Mouse (Mus musculus) forebrain, embryonic 12.5 days (tissue): ENCODE measurements around the gene Adh7. TPM values are rescaled to one million over a fixed set of nuclear protein-coding genes. Genes with fewer than 3 reads are reported as not detected.

Source experiments
- ATAC-seq: fragments of 200-750 bp; cut with Nextera tagmentation; 2 replicates; pipeline ENCODE4 v1.8.0; 2017; ENCODE audit warnings: moderate TSS enrichment; ENCODE audit not compliant: low FRiP score
- H3K27ac ChIP-seq: fragments of 300-500 bp; sonication (generic); 2 replicates; pipeline ENCODE4 v1.5.1; 2016; ENCODE audit warnings: mild to moderate bottlenecking
- H3K27me3 ChIP-seq: fragments of 300-500 bp; sonication (generic); 2 replicates; pipeline ENCODE4 v1.6.1; 2016; ENCODE audit warnings: mild to moderate bottlenecking
- H3K36me3 ChIP-seq: fragments of 300-500 bp; sonication (generic); replicated peaks from 2 replicates; pipeline ENCODE4 v1.6.1; 2016; ENCODE audit warnings: mild to moderate bottlenecking
- H3K4me1 ChIP-seq: fragments of 300-500 bp; sonication (generic); 2 replicates; pipeline ENCODE4 v1.6.1; 2016
- H3K4me2 ChIP-seq: fragments of 300-500 bp; sonication (generic); 2 replicates; pipeline ENCODE4 v1.6.1; 2016; ENCODE audit warnings: mild to moderate bottlenecking, moderate library complexity
- H3K4me3 ChIP-seq: fragments of 300-500 bp; sonication (generic); replicated peaks from 2 replicates; pipeline ENCODE4 v1.5.1; 2016; ENCODE audit warnings: mild to moderate bottlenecking
- H3K9ac ChIP-seq: fragments of 300-500 bp; sonication (generic); 2 replicates; pipeline ENCODE4 v1.6.1; 2016; ENCODE audit warnings: mild to moderate bottlenecking
- H3K9me3 ChIP-seq: fragments of 300-500 bp; sonication (generic); 2 replicates; pipeline ENCODE4 v1.6.1; 2016
- WGBS: fragments of 180-500 bp; shearing (Covaris S2); methylation state at CpG from one replicate; pipeline ENCODE4 v1.1.7; 2016; 5-methylcytosine and 5-hydroxymethylcytosine counted together
- polyA plus RNA-seq: library from polyadenylated mRNA; unstranded; fragments of >200 nt; fragmentation: Nextera tagmentation; extraction: Ambion mirVana; gene quantifications from 2 replicates; pipeline ENCODE4 v1.2.1, GENCODE M21; 2016

Adh7 gene
- polyA plus RNA-seq, 1 experiment from 2014 or later, result not detected

DNA sequence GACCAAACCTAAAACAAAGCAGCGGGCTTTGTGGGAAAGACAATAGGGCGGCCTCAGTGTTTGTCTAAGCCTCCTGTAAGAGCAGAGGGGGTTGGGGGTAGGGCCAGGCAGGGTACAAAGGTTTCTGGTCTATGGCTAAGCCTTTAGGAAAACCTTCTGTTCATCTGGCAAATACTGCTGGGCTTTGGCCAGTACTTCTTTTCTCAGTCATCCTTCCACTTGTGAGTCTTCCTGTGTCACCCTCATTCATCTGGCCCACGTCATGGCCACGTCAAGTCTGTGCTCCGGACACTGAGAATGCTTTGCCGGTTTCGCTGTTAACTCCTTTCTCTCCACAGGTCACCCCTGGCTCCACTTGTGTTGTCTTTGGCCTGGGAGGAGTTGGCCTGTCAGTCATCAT, 8.3 kb downstream of the Adh7 start:
- WGBS, result 48% methylated on average over 7 of the region's 7 CpGs

DNA sequence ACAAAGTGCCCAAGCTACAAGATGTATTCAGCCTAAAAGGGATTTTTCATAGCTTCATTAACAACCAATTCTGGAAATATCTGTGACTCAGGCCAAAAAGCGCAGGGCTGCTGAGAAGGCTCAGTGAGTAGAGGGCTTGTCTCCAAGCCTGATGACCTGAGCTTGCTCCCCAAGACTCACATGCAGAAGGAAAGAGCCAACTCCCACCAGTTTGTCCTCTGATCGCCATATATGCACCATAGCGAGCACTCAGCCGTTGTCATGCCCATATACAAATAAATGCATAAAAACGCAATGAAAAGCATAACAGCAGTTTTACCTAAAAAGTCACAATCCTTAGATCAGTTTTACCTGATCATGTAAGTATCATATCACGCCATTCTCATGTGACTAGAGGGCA, 8.9 kb downstream of the Adh7 start:
- no peaks in the 10 kb centered on the region for H3K9me3 ChIP-seq
- H3K4me1 ChIP-seq, result peaks cover 5% of the 10 kb centered on the region; the same call in 1 of the 2 replicates
- H3K27me3 ChIP-seq, result no peaks in the 10 kb centered on the region
- H3K27ac ChIP-seq, result no peak overlapping the region
- no peaks in the 10 kb centered on the region for H3K36me3 ChIP-seq
- 96% methylated on average over 6 of the region's 6 CpGs for WGBS
- ATAC-seq, result no peak
- H3K9ac ChIP-seq, result no peak overlapping the region
- no peak overlapping the region for H3K4me2 ChIP-seq
- H3K4me3 ChIP-seq, result no peak overlapping the region

More for the DNA sequence above, 8.3 kb downstream of the Adh7 start:
- H3K36me3 ChIP-seq, result no peaks in the 10 kb centered on the region
- no peaks in the 10 kb centered on the region for H3K27me3 ChIP-seq
- no peak overlapping the region for H3K4me2 ChIP-seq
- no peak overlapping the region for H3K27ac ChIP-seq
- peaks cover 5% of the 10 kb centered on the region; the same call in 1 of the 2 replicates for H3K4me1 ChIP-seq
- no peak overlapping the region for H3K9ac ChIP-seq
- H3K4me3 ChIP-seq, result no peak overlapping the region
- no peak for ATAC-seq
- H3K9me3 ChIP-seq, result no peaks in the 10 kb centered on the region

DNA sequence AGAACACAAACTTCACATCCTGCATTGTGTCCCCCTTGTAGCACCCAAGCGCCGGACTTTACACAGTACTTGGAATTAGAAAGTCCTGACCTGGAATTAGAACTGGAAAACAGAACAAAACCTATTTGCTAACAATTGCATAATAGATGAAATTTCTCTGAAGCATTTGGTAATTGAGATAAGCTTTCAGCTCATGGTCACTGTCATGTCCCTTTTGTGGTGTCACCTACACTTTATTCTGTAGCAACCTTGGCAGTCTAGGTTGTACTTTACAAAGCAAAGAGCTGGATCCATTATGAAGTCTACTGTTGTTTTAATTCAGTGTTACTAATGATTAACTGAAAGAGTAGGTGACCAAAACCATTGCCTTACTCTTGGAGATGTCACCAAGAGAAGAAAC, 9.5 kb downstream of the Adh7 start:
- H3K9ac ChIP-seq, result no peak overlapping the region
- no peaks in the 10 kb centered on the region for H3K27me3 ChIP-seq
- 91% methylated on average over 2 of the region's 2 CpGs for WGBS
- no peak for ATAC-seq
- peaks cover 5% of the 10 kb centered on the region; the same call in 1 of the 2 replicates for H3K4me1 ChIP-seq
- H3K36me3 ChIP-seq, result no peaks in the 10 kb centered on the region
- H3K9me3 ChIP-seq, result no peaks in the 10 kb centered on the region
- no peak overlapping the region for H3K4me2 ChIP-seq
- no peak overlapping the region for H3K4me3 ChIP-seq
- H3K27ac ChIP-seq, result no peak overlapping the region

DNA sequence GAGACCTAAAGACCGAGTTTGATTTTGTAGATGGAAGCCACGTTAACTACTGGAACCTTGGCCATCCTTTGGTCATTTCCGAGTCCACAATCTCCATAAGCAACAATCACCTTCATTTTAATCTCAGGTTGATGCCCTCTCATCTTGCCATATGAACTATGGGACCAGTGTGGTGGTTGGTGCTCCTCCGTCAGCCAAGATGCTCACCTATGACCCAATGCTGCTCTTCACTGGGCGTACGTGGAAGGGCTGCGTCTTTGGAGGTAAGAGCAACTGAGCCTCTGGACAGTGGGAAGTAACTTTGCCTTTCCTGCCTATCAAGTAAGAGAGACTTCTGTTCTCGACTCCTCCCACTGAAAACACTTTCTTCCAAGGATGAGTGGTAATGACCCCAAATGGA, 10.2 kb downstream of the Adh7 start:
- ATAC-seq, result no peak
- 95% methylated on average over 8 of the region's 8 CpGs for WGBS
- no peak overlapping the region for H3K4me3 ChIP-seq

DNA sequence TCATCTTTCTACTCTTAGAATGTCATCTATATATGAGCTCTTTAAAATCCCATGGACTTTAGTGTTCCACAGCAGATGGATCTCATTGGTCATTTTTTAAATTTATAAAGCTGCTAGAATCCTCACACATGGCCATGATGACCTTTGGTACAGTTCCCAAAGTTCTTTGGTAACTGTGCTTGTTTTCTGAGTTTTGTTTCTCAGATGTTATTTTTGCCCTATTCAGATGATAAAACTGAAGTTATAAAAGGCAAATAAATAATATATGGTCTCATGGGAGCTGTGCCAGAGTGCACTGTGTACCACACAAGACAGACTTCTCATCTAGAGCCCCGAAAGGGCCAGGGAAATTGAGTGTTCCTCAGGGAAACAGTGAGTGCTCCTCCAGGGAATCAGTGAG, 11.9 kb downstream of the Adh7 start:
- Histone ChIP-seq H3K4me2 (no peak overlapping the region), H3K27ac (no peak overlapping the region), H3K36me3 (no peaks in the 10 kb centered on the region), H3K4me1 (peaks cover 5% of the 10 kb centered on the region; the same call in 1 of the 2 replicates), H3K9me3 (no peaks in the 10 kb centered on the region), H3K27me3 (no peaks in the 10 kb centered on the region), H3K4me3 (no peak overlapping the region), H3K9ac (no peak overlapping the region)
- no peak for ATAC-seq
- WGBS, result 86% methylated on average over 1 of the region's 1 CpGs

More for the DNA sequence above, 10.2 kb downstream of the Adh7 start:
- Histone ChIP-seq H3K36me3 (no peaks in the 10 kb centered on the region), H3K9me3 (no peaks in the 10 kb centered on the region), H3K9ac (no peak overlapping the region), H3K4me2 (no peak overlapping the region), H3K27ac (no peak overlapping the region), H3K4me1 (peaks cover 5% of the 10 kb centered on the region; the same call in 1 of the 2 replicates), H3K27me3 (no peaks in the 10 kb centered on the region)

DNA sequence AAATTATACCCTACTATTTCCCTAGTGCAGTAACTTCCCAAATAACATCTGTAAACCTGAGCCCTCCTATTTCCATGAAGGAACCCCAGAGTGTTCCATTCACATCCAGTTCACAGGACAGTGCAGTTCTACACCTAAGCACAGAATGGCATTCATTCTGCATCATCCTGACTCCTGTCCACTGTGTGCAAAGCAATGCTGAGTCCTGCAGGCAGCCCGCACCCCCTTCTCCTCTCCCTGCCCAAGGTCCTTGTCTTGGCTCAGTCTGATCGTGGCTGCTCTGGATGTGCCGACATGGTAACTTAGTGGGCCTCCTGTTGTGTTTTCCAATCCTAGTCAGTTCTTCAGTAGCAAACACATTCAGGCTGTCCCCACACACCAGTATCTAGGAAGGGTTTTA, 12.7 kb downstream of the Adh7 start:
- no peak overlapping the region for H3K4me3 ChIP-seq
- H3K36me3 ChIP-seq, result no peaks in the 10 kb centered on the region
- H3K4me1 ChIP-seq, result peaks cover 5% of the 10 kb centered on the region; the same call in 1 of the 2 replicates
- H3K27me3 ChIP-seq, result no peaks in the 10 kb centered on the region
- WGBS, result 88% methylated on average over 3 of the region's 3 CpGs
- no peaks in the 10 kb centered on the region for H3K9me3 ChIP-seq
- H3K9ac ChIP-seq, result no peak overlapping the region
- no peak overlapping the region for H3K4me2 ChIP-seq
- no peak for ATAC-seq
- H3K27ac ChIP-seq, result no peak overlapping the region

DNA sequence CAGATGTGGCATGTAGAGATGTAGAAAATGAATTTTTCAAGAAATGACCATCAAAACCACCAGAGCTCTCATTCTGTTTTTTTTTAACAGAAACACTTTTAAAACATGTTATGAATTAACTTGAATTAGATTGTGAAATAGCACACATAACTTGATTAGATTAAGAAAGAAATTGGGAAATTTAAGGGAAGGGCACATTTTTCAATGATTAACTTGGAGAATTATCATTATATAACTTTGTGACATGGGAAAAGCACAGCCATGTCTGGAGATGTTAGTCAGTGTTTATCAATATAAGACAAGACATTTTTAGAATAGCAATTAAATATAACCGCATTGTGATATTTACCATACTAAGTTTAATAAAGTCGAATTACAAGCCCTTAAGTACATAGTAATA, 14.0 kb downstream of the Adh7 start:
- Histone ChIP-seq H3K4me3 (no peak overlapping the region), H3K4me1 (no peaks in the 10 kb centered on the region), H3K27ac (no peak overlapping the region), H3K27me3 (no peaks in the 10 kb centered on the region), H3K9me3 (no peaks in the 10 kb centered on the region), H3K9ac (no peak overlapping the region), H3K36me3 (no peaks in the 10 kb centered on the region), H3K4me2 (no peak overlapping the region)
- WGBS, result 89% methylated on average over 2 of the region's 2 CpGs
- ATAC-seq, result no peak

DNA sequence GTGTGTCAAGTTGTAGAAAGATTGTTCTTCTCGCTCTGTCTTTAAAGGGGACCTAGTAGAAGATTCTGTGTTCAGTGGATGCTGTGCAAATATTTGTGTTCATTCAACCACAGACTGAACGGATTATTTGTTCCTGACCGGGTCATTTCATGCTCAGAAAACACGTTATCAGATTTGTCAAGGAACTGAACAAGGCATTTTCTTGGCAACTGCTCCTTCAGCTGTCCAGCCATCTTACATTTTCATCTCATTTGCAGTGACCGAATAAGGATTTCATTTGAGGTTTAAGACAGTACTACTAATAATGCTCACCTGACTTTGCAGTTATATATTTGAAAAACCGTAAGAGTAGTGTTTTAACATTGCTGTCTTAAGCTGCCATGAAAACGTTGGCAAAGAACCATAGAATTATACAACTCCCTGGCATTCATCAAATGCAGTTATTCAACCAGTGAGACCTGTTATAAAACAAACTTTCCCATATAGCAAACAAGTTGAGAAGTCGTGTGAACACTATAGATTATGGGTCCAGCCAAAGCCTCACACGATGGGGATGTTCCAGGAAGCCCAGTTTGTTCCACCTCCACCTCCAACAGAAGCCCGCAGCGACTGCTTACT, 19.1 kb downstream of the Adh7 start:
- H3K36me3 ChIP-seq, result no peaks in the 10 kb centered on the region
- no peaks in the 10 kb centered on the region for H3K9me3 ChIP-seq
- H3K27ac ChIP-seq, result no peak overlapping the region
- no peak for ATAC-seq
- no peak overlapping the region for H3K4me2 ChIP-seq
- H3K4me1 ChIP-seq, result no peaks in the 10 kb centered on the region
- WGBS, result 76% methylated on average over 11 of the region's 11 CpGs
- H3K27me3 ChIP-seq, result no peaks in the 10 kb centered on the region
- no peak overlapping the region for H3K4me3 ChIP-seq
- H3K9ac ChIP-seq, result no peak overlapping the region

DNA sequence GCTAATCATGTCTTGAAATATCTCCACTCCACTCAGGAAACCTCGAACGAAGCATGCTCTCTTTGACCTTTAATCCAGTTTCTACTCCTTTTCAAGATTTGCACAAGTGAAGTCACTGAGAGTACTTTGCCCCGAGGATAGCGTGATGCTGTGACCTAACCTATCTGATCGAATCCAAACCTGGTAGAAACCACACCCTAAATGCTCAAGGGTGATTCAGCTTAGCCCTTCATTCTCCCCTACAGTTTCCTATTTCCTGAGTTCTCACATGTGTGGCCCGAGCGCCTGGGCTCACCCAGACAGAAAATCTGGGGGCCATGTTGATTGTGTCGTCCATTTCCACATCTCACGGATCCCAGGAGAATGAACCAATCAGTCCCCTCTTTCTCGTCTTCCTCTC, 20.5 kb downstream of the Adh7 start:
- H3K27me3 ChIP-seq, result no peaks in the 10 kb centered on the region
- 90% methylated on average over 10 of the region's 10 CpGs for WGBS
- H3K4me3 ChIP-seq, result no peak overlapping the region
- H3K4me2 ChIP-seq, result no peak overlapping the region
- ATAC-seq, result no peak
- 0 out of 2 replicates have a peak, but pooled peaks cover 2% of the 10 kb centered on the region for H3K4me1 ChIP-seq
- H3K9ac ChIP-seq, result no peak overlapping the region
- no peaks in the 10 kb centered on the region for H3K36me3 ChIP-seq
- no peak overlapping the region for H3K27ac ChIP-seq
- no peaks in the 10 kb centered on the region for H3K9me3 ChIP-seq

DNA sequence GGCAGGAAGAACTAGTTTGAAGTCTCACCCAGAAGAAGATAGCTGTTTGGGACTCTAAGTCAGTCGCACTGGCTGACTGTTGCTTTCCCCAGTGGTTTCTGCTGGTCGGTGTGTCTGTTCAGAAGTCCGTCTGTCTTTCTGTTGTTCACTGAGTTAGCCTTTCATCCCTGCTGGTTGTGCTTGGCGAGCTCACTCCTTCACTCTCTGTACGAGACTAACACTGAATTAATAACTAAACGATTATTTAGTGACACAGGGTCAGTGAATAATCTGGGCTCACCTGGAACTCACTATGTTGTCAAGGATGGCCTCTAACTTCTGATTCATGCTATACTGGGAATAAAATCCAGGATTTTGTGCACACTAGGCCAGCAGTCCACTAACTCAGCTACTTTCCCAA, 21.9 kb downstream of the Adh7 start:
- WGBS, result 87% methylated on average over 6 of the region's 6 CpGs
- ATAC-seq, result no peak

DNA sequence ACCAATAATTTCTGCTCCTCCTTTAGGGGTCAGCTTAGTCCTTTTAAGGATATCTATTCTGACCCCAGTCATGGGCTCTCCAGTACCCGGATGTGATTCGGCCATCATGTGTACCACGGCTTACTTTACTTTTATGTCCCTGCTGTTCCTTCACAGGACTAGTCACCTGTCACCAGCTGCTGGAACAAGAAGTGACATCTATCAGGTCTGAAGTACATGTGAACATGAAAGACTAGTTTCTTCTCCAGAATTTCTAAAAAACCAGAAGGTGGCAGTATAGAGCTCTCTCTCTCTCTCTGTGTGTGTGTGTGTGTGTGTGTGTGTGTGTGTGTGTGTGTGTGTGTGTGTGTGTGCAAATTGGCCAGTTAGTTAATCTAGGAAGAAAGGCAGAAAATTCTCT, 22.9 kb downstream of the Adh7 start:
- Histone ChIP-seq H3K4me1 (0 out of 2 replicates have a peak, but pooled peaks cover 2% of the 10 kb centered on the region), H3K27me3 (no peaks in the 10 kb centered on the region), H3K4me2 (no peak overlapping the region), H3K36me3 (no peaks in the 10 kb centered on the region), H3K27ac (no peak overlapping the region), H3K9ac (no peak overlapping the region), H3K9me3 (no peaks in the 10 kb centered on the region), H3K4me3 (no peak overlapping the region)
- 90% methylated on average over 3 of the region's 3 CpGs for WGBS
- ATAC-seq, result no peak

More for the DNA sequence above, 21.9 kb downstream of the Adh7 start:
- no peaks in the 10 kb centered on the region for H3K36me3 ChIP-seq
- no peaks in the 10 kb centered on the region for H3K27me3 ChIP-seq
- H3K9ac ChIP-seq, result no peak overlapping the region
- no peak overlapping the region for H3K4me2 ChIP-seq
- H3K4me1 ChIP-seq, result 0 out of 2 replicates have a peak, but pooled peaks cover 2% of the 10 kb centered on the region
- no peaks in the 10 kb centered on the region for H3K9me3 ChIP-seq
- H3K4me3 ChIP-seq, result no peak overlapping the region
- H3K27ac ChIP-seq, result no peak overlapping the region

DNA sequence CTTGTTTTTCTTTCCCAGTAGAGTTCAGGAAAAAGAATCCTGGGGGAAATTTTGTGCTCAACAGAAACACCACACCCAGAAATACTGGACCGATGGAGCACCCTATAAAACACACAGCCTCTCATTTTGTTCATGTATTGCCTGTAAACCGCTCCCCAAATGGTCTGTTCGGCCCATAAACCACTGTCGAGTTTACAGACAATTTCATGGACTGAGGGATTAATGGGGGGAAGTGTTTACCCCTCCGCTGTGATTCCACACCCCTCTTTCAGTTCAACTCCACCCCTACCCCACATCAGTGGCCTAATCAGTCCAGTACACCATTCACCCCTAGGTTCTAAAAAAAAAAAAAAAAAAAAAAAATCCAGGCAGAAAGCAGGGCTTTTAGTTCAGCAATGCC, 23.4 kb downstream of the Adh7 start:
- Histone ChIP-seq H3K4me1 (0 out of 2 replicates have a peak, but pooled peaks cover 2% of the 10 kb centered on the region), H3K9ac (no peak overlapping the region), H3K9me3 (no peaks in the 10 kb centered on the region), H3K36me3 (no peaks in the 10 kb centered on the region), H3K4me3 (no peak overlapping the region), H3K27ac (no peak overlapping the region), H3K27me3 (no peaks in the 10 kb centered on the region), H3K4me2 (no peak overlapping the region)
- 80% methylated on average over 5 of the region's 5 CpGs for whole genome bisulfite sequencing
- ATAC-seq, result no peak

DNA sequence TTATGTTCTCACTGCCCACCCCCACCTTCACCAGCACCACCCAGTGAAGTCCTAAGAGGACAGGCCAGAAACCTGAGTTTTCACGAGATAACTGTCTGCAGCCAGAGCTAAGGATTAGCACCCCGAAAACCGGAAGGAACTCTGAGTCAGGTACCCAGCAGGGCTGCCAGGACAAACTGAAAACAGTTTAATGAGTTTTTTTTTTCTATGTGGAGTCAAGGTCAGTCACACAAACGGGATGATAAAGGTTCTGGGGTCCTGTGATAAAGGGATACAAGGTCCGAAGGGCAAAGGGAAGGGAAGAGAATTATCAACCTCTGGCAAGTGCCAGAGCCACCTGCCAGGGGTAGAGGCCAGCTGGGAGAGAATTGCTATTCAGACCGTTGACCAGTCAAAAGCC, 23.8 kb downstream of the Adh7 start:
- Histone ChIP-seq H3K27ac (no peak overlapping the region), H3K4me2 (no peak overlapping the region), H3K4me3 (no peak overlapping the region), H3K36me3 (no peaks in the 10 kb centered on the region), H3K9me3 (no peaks in the 10 kb centered on the region), H3K4me1 (0 out of 2 replicates have a peak, but pooled peaks cover 2% of the 10 kb centered on the region), H3K9ac (no peak overlapping the region), H3K27me3 (no peaks in the 10 kb centered on the region)
- no peak for ATAC-seq
- 65% methylated on average over 6 of the region's 6 CpGs for WGBS
